Mouse (Mus musculus): Measurements from ENCODE around the gene Cela2a. TPM values are rescaled to one million over a fixed set of nuclear protein-coding genes. Genes with fewer than 3 reads are reported as not detected.
"Not testable (repeated sequence)": the region's sequence is repeated elsewhere in the genome, so short reads cannot be mapped to it uniquely, and the experiment has no call there.

The Cela2a gene
- polyA plus RNA-seq, 1 experiment from 2014 or later, result not detected

- Histone ChIP-seq H3K9ac (no peak overlapping the region), H3K36me3 (peaks cover 74% of the 10 kb centered on the region), H3K4me2 (no peak overlapping the region), H3K27me3 (replicated peaks) (no peaks in the 10 kb centered on the region), H3K4me3 (no peak overlapping the region), H3K9me3 (no peaks in the 10 kb centered on the region), H3K4me1 (peaks cover 9% of the 10 kb centered on the region), H3K27ac (replicated peaks) (no peak overlapping the region)
- ATAC-seq (ENCODE audit: extremely low read depth, insufficient number of reproducible peaks, low FRiP score, low TSS enrichment), result no peak
- WGBS, result 84% methylated on average over 13 of the region's 13 CpGs
Observed at GRCm38 (mm10) chr4:141786141-141786540, 39.8 kb downstream of the Cela2a start.

GRCm38 (mm10) chr4:141784835-141785234, 41.1 kb downstream of the Cela2a start:
- Histone ChIP-seq H3K9me3 (no peaks in the 10 kb centered on the region), H3K9ac (no peak overlapping the region), H3K4me3 (no peak overlapping the region), H3K27me3 (replicated peaks) (no peaks in the 10 kb centered on the region), H3K4me1 (peaks cover 4% of the 10 kb centered on the region), H3K36me3 (peaks cover 87% of the 10 kb centered on the region), H3K27ac (replicated peaks) (no peak overlapping the region), H3K4me2 (no peak overlapping the region)
- WGBS, result 75% methylated on average over 5 of the region's 5 CpGs
- ATAC-seq (ENCODE audit: extremely low read depth, insufficient number of reproducible peaks, low FRiP score, low TSS enrichment), result no peak

GRCm38 (mm10) chr4:141781201-141781985, 44.6 kb downstream of the Cela2a start:
- H3K4me2 ChIP-seq, result no peak overlapping the region
- H3K27ac ChIP-seq (replicated peaks), result no peak overlapping the region
- H3K4me3 ChIP-seq, result no peak overlapping the region
- no peaks in the 10 kb centered on the region for H3K4me1 ChIP-seq
- 92% methylated on average over 8 of the region's 8 CpGs for WGBS
- no peaks in the 10 kb centered on the region for H3K27me3 ChIP-seq (replicated peaks)
- H3K9ac ChIP-seq, result no peak overlapping the region
- H3K36me3 ChIP-seq, result peaks cover 98% of the 10 kb centered on the region
- no peaks in the 10 kb centered on the region for H3K9me3 ChIP-seq
- no peak; the same call in 1 of the 2 replicates for ATAC-seq (ENCODE audit: extremely low read depth, insufficient number of reproducible peaks, low FRiP score, low TSS enrichment)

- H3K9ac ChIP-seq, result no peak overlapping the region
Observed at GRCm38 (mm10) chr4:141779828-141780227, 46.1 kb downstream of the Cela2a start.

GRCm38 (mm10) chr4:141773019-141773418, 52.9 kb downstream of the Cela2a start:
- Histone ChIP-seq H3K36me3 (peaks cover 99% of the 10 kb centered on the region), H3K4me1 (peaks cover 22% of the 10 kb centered on the region)
- 85% methylated on average over 3 of the region's 4 CpGs for WGBS
- not testable (repeated sequence) for ATAC-seq (ENCODE audit: extremely low read depth, insufficient number of reproducible peaks, low FRiP score, low TSS enrichment); H3K9ac ChIP-seq; H3K9me3 ChIP-seq; H3K27ac ChIP-seq (replicated peaks); H3K4me2 ChIP-seq; H3K4me3 ChIP-seq; H3K27me3 ChIP-seq (replicated peaks)

More at GRCm38 (mm10) chr4:141779828-141780227, 46.1 kb downstream of the Cela2a start:
- H3K9me3 ChIP-seq, result no peaks in the 10 kb centered on the region
- no peak overlapping the region for H3K4me2 ChIP-seq
- no peaks in the 10 kb centered on the region for H3K27me3 ChIP-seq (replicated peaks)
- 67% methylated on average over 8 of the region's 8 CpGs for WGBS
- no peak overlapping the region for H3K4me3 ChIP-seq
- H3K27ac ChIP-seq (replicated peaks), result no peak overlapping the region
- no peaks in the 10 kb centered on the region for H3K4me1 ChIP-seq
- peaks cover 98% of the 10 kb centered on the region for H3K36me3 ChIP-seq
- ATAC-seq (ENCODE audit: extremely low read depth, insufficient number of reproducible peaks, low FRiP score, low TSS enrichment), result no peak

GRCm38 (mm10) chr4:141771823-141772222, 54.1 kb downstream of the Cela2a start:
- Histone ChIP-seq H3K4me1 (peaks cover 34% of the 10 kb centered on the region), H3K9me3 (no peaks in the 10 kb centered on the region), H3K4me2 (no peak overlapping the region), H3K9ac (no peak overlapping the region), H3K4me3 (no peak overlapping the region), H3K36me3 (peaks cover 87% of the 10 kb centered on the region), H3K27me3 (replicated peaks) (no peaks in the 10 kb centered on the region), H3K27ac (replicated peaks) (no peak overlapping the region)
- WGBS, result 87% methylated on average over 8 of the region's 8 CpGs
- ATAC-seq (ENCODE audit: extremely low read depth, insufficient number of reproducible peaks, low FRiP score, low TSS enrichment), result no peak

GRCm38 (mm10) chr4:141769501-141770160, 56.3 kb downstream of the Cela2a start:
- Histone ChIP-seq H3K9ac (no peak overlapping the region), H3K36me3 (peaks cover 76% of the 10 kb centered on the region), H3K27me3 (replicated peaks) (no peaks in the 10 kb centered on the region), H3K9me3 (no peaks in the 10 kb centered on the region), H3K27ac (replicated peaks) (no peak overlapping the region), H3K4me2 (no peak overlapping the region), H3K4me3 (no peak overlapping the region), H3K4me1 (peaks cover 46% of the 10 kb centered on the region)
- WGBS, result 44% methylated on average over 8 of the region's 8 CpGs
- ATAC-seq (ENCODE audit: extremely low read depth, insufficient number of reproducible peaks, low FRiP score, low TSS enrichment), result no peak

GRCm38 (mm10) chr4:141767353-141768036, 58.5 kb downstream of the Cela2a start:
- no peaks in the 10 kb centered on the region for H3K9me3 ChIP-seq
- peak overlapping the region; percentile 57 for H3K4me2 ChIP-seq
- peaks cover 46% of the 10 kb centered on the region for H3K4me1 ChIP-seq
- peak overlapping the region; percentile 93 for H3K27ac ChIP-seq (replicated peaks)
- no peaks in the 10 kb centered on the region for H3K27me3 ChIP-seq (replicated peaks)
- H3K9ac ChIP-seq, result peak overlapping the region; percentile 65; the same call in 1 of the 2 replicates
- H3K36me3 ChIP-seq, result peaks cover 76% of the 10 kb centered on the region
- 34% methylated on average over 19 of the region's 19 CpGs for WGBS
- H3K4me3 ChIP-seq, result peak overlapping the region; percentile 17; the same call in 1 of the 2 replicates
- peak; percentile 68; the same call in 1 of the 2 replicates for ATAC-seq (ENCODE audit: extremely low read depth, insufficient number of reproducible peaks, low FRiP score, low TSS enrichment)

- Histone ChIP-seq H3K9ac (peak overlapping the region; percentile 58), H3K4me2 (peak overlapping the region; percentile 57), H3K4me1 (peaks cover 46% of the 10 kb centered on the region), H3K4me3 (peak overlapping the region; percentile 17), H3K27ac (replicated peaks) (peak overlapping the region; percentile 93), H3K27me3 (replicated peaks) (no peaks in the 10 kb centered on the region), H3K36me3 (peaks cover 76% of the 10 kb centered on the region), H3K9me3 (no peaks in the 10 kb centered on the region)
- peak; percentile 25; the same call in 1 of the 2 replicates for ATAC-seq (ENCODE audit: extremely low read depth, insufficient number of reproducible peaks, low FRiP score, low TSS enrichment)
- WGBS, result 31% methylated on average over 19 of the region's 19 CpGs
Observed at GRCm38 (mm10) chr4:141766668-141767352, 59.1 kb downstream of the Cela2a start.

- Histone ChIP-seq H3K4me1 (peaks cover 46% of the 10 kb centered on the region), H3K4me3 (peak overlapping the region; percentile 17; the same call in 1 of the 2 replicates), H3K27me3 (replicated peaks) (no peaks in the 10 kb centered on the region), H3K36me3 (peaks cover 76% of the 10 kb centered on the region), H3K9ac (peak overlapping the region; percentile 58), H3K27ac (replicated peaks) (peak overlapping the region; percentile 93), H3K4me2 (peak overlapping the region; percentile 57), H3K9me3 (no peaks in the 10 kb centered on the region)
- WGBS, result 69% methylated on average over 8 of the region's 8 CpGs
- ATAC-seq (ENCODE audit: extremely low read depth, insufficient number of reproducible peaks, low FRiP score, low TSS enrichment), result no peak
Observed at GRCm38 (mm10) chr4:141766316-141766667, 59.7 kb downstream of the Cela2a start.

- no peak overlapping the region for H3K9ac ChIP-seq
- no peaks in the 10 kb centered on the region for H3K9me3 ChIP-seq
- no peak overlapping the region for H3K27ac ChIP-seq (replicated peaks)
- H3K4me2 ChIP-seq, result no peak overlapping the region
- peaks cover 41% of the 10 kb centered on the region for H3K4me1 ChIP-seq
- no peak for ATAC-seq (ENCODE audit: extremely low read depth, insufficient number of reproducible peaks, low FRiP score, low TSS enrichment)
- no peak overlapping the region for H3K4me3 ChIP-seq
- 89% methylated on average over 3 of the region's 3 CpGs for WGBS
- no peaks in the 10 kb centered on the region for H3K27me3 ChIP-seq (replicated peaks)
- H3K36me3 ChIP-seq, result peaks cover 69% of the 10 kb centered on the region
Observed at GRCm38 (mm10) chr4:141765008-141765407, 61.0 kb downstream of the Cela2a start.

Measured in heart, embryonic 13.5 days (tissue).